ENCODE assay signal across 7 mouse cellular contexts in the genomic region with DNA sequence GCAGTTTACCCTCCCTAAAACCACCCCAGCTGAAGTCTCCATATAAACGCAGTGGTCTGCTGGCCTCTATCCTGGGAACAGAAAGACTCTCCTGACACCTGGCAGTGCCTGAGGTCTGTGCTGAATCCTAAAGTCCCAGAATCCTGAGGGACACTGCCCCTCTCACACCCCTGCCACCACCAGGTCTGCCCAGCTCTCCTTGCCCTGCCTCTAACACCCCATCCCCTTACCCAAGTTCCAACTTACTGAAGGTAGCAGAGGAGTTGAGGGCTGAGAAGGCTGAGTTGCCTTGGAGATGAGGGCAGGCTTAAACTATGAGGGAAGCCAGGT. TPM values are rescaled to one million over a fixed set of nuclear protein-coding genes. Genes with fewer than 3 reads are reported as not detected.
A peak's percentile ranks its signal among the peaks of the same experiment; 100 is the strongest.
DNase-seq lines count a peak whose midpoint lies in the region; ATAC-seq and TF ChIP-seq lines count a peak whose summit lies in the region.

No protein-coding gene starts in this region.

- peak overlapping the region; percentile 44; the same call in 1 of the 2 replicates for H3K9ac ChIP-seq in kidney, postnatal 0 days (ENCODE audit: low read depth, low read length)
- peak overlapping the region; percentile 59 for H3K9ac ChIP-seq in embryonic facial prominence, embryonic 14.5 days (ENCODE audit: low read depth, low read length)
- H3K9ac ChIP-seq in hindbrain, embryonic 14.5 days, result peak overlapping the region; percentile 71
- peak overlapping the region; percentile 61 for H3K9ac ChIP-seq in neural tube, embryonic 12.5 days

- H3K36me3 ChIP-seq in kidney, postnatal 0 days (ENCODE audit: insufficient read depth, low read length), result peaks cover 13% of the 10 kb centered on the region
- peaks cover 32% of the 10 kb centered on the region for H3K36me3 ChIP-seq in embryonic facial prominence, embryonic 14.5 days (ENCODE audit: control insufficient read depth, insufficient read depth, low read length)
- peaks cover 20% of the 10 kb centered on the region for H3K36me3 ChIP-seq in hindbrain, embryonic 14.5 days (replicated peaks; ENCODE audit: control insufficient read depth, insufficient read depth)
- peaks cover 30% of the 10 kb centered on the region for H3K36me3 ChIP-seq in neural tube, embryonic 12.5 days

- peaks cover 31% of the 10 kb centered on the region for H3K4me1 ChIP-seq in kidney, postnatal 0 days (replicated peaks; ENCODE audit: insufficient read depth, low read length)
- peaks cover 40% of the 10 kb centered on the region for H3K4me1 ChIP-seq in embryonic facial prominence, embryonic 14.5 days (ENCODE audit: control insufficient read depth, insufficient read depth, low read length)
- peaks cover 35% of the 10 kb centered on the region for H3K4me1 ChIP-seq in hindbrain, embryonic 14.5 days (replicated peaks; ENCODE audit: control insufficient read depth, insufficient read depth, low read length)
- H3K4me1 ChIP-seq in neural tube, embryonic 12.5 days, result peaks cover 43% of the 10 kb centered on the region

- peak overlapping the region; percentile 72 for H3K27ac ChIP-seq in kidney, postnatal 0 days
- peak overlapping the region; percentile 86 for H3K27ac ChIP-seq in embryonic facial prominence, embryonic 14.5 days (replicated peaks; ENCODE audit: low read depth, low read length)
- peak overlapping the region; percentile 97 for H3K27ac ChIP-seq in hindbrain, embryonic 14.5 days
- peak overlapping the region; percentile 97 for H3K27ac ChIP-seq in neural tube, embryonic 12.5 days

- TF ChIP-seq CTCF in kidney, postnatal 0 days (IDR thresholded peaks at IDR 0.05; ENCODE audit: low read depth), result no peak

- no peak for ATAC-seq in kidney, postnatal 0 days (replicated peaks; ENCODE audit: low FRiP score, low read depth)
- no peak; the same call in 1 of the 2 replicates for ATAC-seq in embryonic facial prominence, embryonic 14.5 days (ENCODE audit: low read depth)
- ATAC-seq in hindbrain, embryonic 14.5 days (ENCODE audit: low FRiP score), result no peak
- no peak; the same call in 1 of the 2 replicates for ATAC-seq in neural tube, embryonic 12.5 days (ENCODE audit: low FRiP score, low read depth)

- H3K27me3 ChIP-seq in kidney, postnatal 0 days (ENCODE audit: insufficient read depth, low read length), result no peaks in the 10 kb centered on the region
- H3K27me3 ChIP-seq in embryonic facial prominence, embryonic 14.5 days (replicated peaks; ENCODE audit: control insufficient read depth, insufficient read depth, low read length), result no peaks in the 10 kb centered on the region
- no peaks in the 10 kb centered on the region for H3K27me3 ChIP-seq in hindbrain, embryonic 14.5 days (ENCODE audit: control insufficient read depth, insufficient read depth, low read length)
- H3K27me3 ChIP-seq in neural tube, embryonic 12.5 days (replicated peaks), result no peaks in the 10 kb centered on the region

- H3K9me3 ChIP-seq in kidney, postnatal 0 days (replicated peaks; ENCODE audit: low read length), result no peaks in the 10 kb centered on the region
- H3K9me3 ChIP-seq in embryonic facial prominence, embryonic 14.5 days (ENCODE audit: control insufficient read depth, low read length), result peaks cover 5% of the 10 kb centered on the region; the same call in 1 of the 2 replicates
- no peaks in the 10 kb centered on the region for H3K9me3 ChIP-seq in hindbrain, embryonic 14.5 days (ENCODE audit: control insufficient read depth, low read length)
- H3K9me3 ChIP-seq in neural tube, embryonic 12.5 days, result no peaks in the 10 kb centered on the region

- peak overlapping the region; percentile 58 for H3K4me2 ChIP-seq in kidney, postnatal 0 days (ENCODE audit: low read length)
- peak overlapping the region; percentile 63 for H3K4me2 ChIP-seq in embryonic facial prominence, embryonic 14.5 days (ENCODE audit: low read depth, low read length)
- peak overlapping the region; percentile 73 for H3K4me2 ChIP-seq in hindbrain, embryonic 14.5 days (replicated peaks)
- H3K4me2 ChIP-seq in neural tube, embryonic 12.5 days (replicated peaks), result peak overlapping the region; percentile 88

- WGBS in kidney, postnatal 0 days, result 19% methylated on average over 1 of the region's 1 CpGs
- WGBS in embryonic facial prominence, embryonic 14.5 days, result 8% methylated on average over 1 of the region's 1 CpGs
- WGBS in hindbrain, embryonic 14.5 days, result 15% methylated on average over 1 of the region's 1 CpGs
- WGBS in neural tube, embryonic 12.5 days, result 19% methylated on average over 1 of the region's 1 CpGs

- DNase-seq in kidney, postnatal 0 days (ENCODE audit: low spot score), result peak; percentile 42
- no peak for DNase-seq in kidney, postnatal 10 days
- DNase-seq in embryonic facial prominence, embryonic 14.5 days (ENCODE audit: low spot score), result no peak
- DNase-seq in hindbrain, embryonic 14.5 days (ENCODE audit: low spot score), result no peak
- DNase-seq in spleen, adult 12 weeks (ENCODE audit: low spot score), result no peak
- DNase-seq in frontal cortex, postnatal 36 days (ENCODE audit: low spot score in 2 of 2), result no peak

- H3K4me3 ChIP-seq in kidney, postnatal 0 days (replicated peaks; ENCODE audit: low read depth, low read length), result peak overlapping the region; percentile 16
- H3K4me3 ChIP-seq in embryonic facial prominence, embryonic 14.5 days (ENCODE audit: low read depth, low read length), result peak overlapping the region; percentile 37
- peak overlapping the region; percentile 36 for H3K4me3 ChIP-seq in hindbrain, embryonic 14.5 days (replicated peaks; ENCODE audit: low read length)
- peak overlapping the region; percentile 36 for H3K4me3 ChIP-seq in neural tube, embryonic 12.5 days

RNA-seq across cellular contexts. Expression of a gene that starts 7.0 kb away (rescaled TPM):
- 89.1 and 94.3 TPM in 2 replicates for polyA plus RNA-seq in kidney, postnatal 0 days (2015; fragmentation: Nextera tagmentation; extraction: Ambion mirVana)
- 50.6 and 54.1 TPM in 2 replicates for polyA plus RNA-seq in embryonic facial prominence, embryonic 14.5 days (2014; fragmentation: Nextera tagmentation; extraction: Ambion mirVana)
- polyA plus RNA-seq in hindbrain, embryonic 14.5 days (2014; fragmentation: Nextera tagmentation; extraction: Ambion mirVana), result 62.7 and 72.5 TPM in 2 replicates
- 170 and 172 TPM in 2 replicates for polyA plus RNA-seq in neural tube, embryonic 12.5 days (2016; fragmentation: Nextera tagmentation; extraction: Ambion mirVana)

RNA-seq across cellular contexts. Expression of a gene that starts 23.9 kb away (rescaled TPM):
- polyA plus RNA-seq in kidney, postnatal 0 days (2015; fragmentation: Nextera tagmentation; extraction: Ambion mirVana), result 35.6 and 36.5 TPM in 2 replicates
- polyA plus RNA-seq in embryonic facial prominence, embryonic 14.5 days (2014; fragmentation: Nextera tagmentation; extraction: Ambion mirVana), result 34.8 and 35.3 TPM in 2 replicates
- 21.3 and 22.8 TPM in 2 replicates for polyA plus RNA-seq in hindbrain, embryonic 14.5 days (2014; fragmentation: Nextera tagmentation; extraction: Ambion mirVana)
- 35.8 and 36.9 TPM in 2 replicates for polyA plus RNA-seq in neural tube, embryonic 12.5 days (2016; fragmentation: Nextera tagmentation; extraction: Ambion mirVana)

RNA-seq across cellular contexts. Expression of a gene that starts 30.0 kb away (rescaled TPM):
- polyA plus RNA-seq in kidney, postnatal 0 days (2015; fragmentation: Nextera tagmentation; extraction: Ambion mirVana), result 12.7 and 13.5 TPM in 2 replicates
- 14.2 and 15.1 TPM in 2 replicates for polyA plus RNA-seq in embryonic facial prominence, embryonic 14.5 days (2014; fragmentation: Nextera tagmentation; extraction: Ambion mirVana)
- polyA plus RNA-seq in hindbrain, embryonic 14.5 days (2014; fragmentation: Nextera tagmentation; extraction: Ambion mirVana), result 14.8 and 14.9 TPM in 2 replicates
- 14.9 and 15.2 TPM in 2 replicates for polyA plus RNA-seq in neural tube, embryonic 12.5 days (2016; fragmentation: Nextera tagmentation; extraction: Ambion mirVana)

RNA-seq across cellular contexts. Expression of a gene that starts 53.9 kb away (rescaled TPM):
- 0.11 and 0.13 TPM in 2 replicates for polyA plus RNA-seq in kidney, postnatal 0 days (2015; fragmentation: Nextera tagmentation; extraction: Ambion mirVana)
- 0.08 TPM in 2 replicates for polyA plus RNA-seq in embryonic facial prominence, embryonic 14.5 days (2014; fragmentation: Nextera tagmentation; extraction: Ambion mirVana)
- polyA plus RNA-seq in hindbrain, embryonic 14.5 days (2014; fragmentation: Nextera tagmentation; extraction: Ambion mirVana), result 0.09 TPM in 1 of 2 replicates, not detected in the other
- polyA plus RNA-seq in neural tube, embryonic 12.5 days (2016; fragmentation: Nextera tagmentation; extraction: Ambion mirVana), result 0.10 TPM in 1 of 2 replicates, not detected in the other
